In genomic region chr8:12497420-12497819, GRCm38 (mm10) we compare ENCODE assay signal across 16 mouse cellular contexts.
"Had no signal": no experiment of that assay in that cellular context is flagged by ENCODE, and none has a peak within 500 bp of the region (broad histone marks: within the 10 kb centered on the region; RNA-seq: fewer than 3 reads in every experiment).

No protein-coding gene starts in this region.

- DNase-seq: kidney, adult 18-20 months; kidney, postnatal 10 days; layer of hippocampus, adult 9-11 months; liver, postnatal 0 days; lung, embryonic 14.5 days; thymus, adult 2 months; thymus, postnatal 25 days had no signal

- H3K4me3 ChIP-seq: intestine, embryonic 15.5 days; layer of hippocampus, adult 2 months; limb, embryonic 15.5 days; midbrain, embryonic 13.5 days had no signal

- H3K4me2 ChIP-seq: intestine, embryonic 15.5 days; limb, embryonic 15.5 days; liver, embryonic 11.5 days; lung, embryonic 14.5 days; midbrain, embryonic 13.5 days had no signal

- H3K27ac ChIP-seq: intestine, embryonic 15.5 days; layer of hippocampus, adult 2 months; limb, embryonic 15.5 days; liver, embryonic 14.5 days; macrophage; midbrain, embryonic 13.5 days had no signal

- H3K9ac ChIP-seq: intestine, embryonic 15.5 days; limb, embryonic 15.5 days; liver, embryonic 14.5 days; liver, postnatal 0 days; lung, embryonic 14.5 days; midbrain, embryonic 13.5 days had no signal

- ATAC-seq: intestine, embryonic 15.5 days; liver, postnatal 0 days; lung, postnatal 0 days; midbrain, embryonic 13.5 days; midbrain, embryonic 16.5 days had no signal

- H3K36me3 ChIP-seq: intestine, embryonic 15.5 days; limb, embryonic 15.5 days; midbrain, embryonic 13.5 days had no signal

- H3K9me3 ChIP-seq: intestine, embryonic 15.5 days; limb, embryonic 15.5 days; midbrain, embryonic 13.5 days had no signal
